Mouse (Mus musculus): ENCODE data around the gene Ndufs2. TPM values are rescaled to one million over a fixed set of nuclear protein-coding genes. Genes with fewer than 3 reads are reported as not detected.

The Ndufs2 gene
- total and polyA plus RNA-seq, 2 experiments: 174 to 272 TPM

DNA sequence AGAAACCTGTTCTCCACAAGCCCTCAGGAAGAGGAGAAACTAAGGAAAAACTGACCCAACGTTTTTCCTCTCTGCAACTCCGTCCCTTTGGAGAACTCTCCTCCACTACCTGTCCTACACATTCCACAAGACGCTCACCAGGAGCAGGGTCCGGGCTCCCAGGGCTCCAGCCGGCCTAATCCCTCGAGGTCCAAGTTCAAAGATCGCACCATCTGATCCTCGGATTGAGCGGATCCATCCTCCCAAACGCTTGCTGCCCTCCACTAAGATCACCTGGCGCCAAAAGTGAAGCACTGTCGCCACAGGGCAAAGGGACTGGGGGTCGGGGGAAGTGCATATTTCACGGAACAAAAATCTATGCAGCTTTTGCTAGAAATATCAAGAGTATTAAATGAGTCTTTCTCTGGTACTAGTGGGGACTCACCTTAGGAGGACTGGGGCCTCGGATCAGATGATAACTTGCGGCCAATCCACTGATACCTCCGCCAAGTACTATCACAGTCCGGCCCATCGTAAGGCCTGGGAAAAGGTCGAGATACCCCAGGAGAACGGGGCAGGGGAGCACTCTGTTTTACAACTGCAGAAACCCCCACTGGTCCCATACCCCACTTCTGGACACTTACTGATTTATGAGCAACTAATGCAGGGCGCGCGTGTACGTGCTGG is 29.2 kb upstream of the Ndufs2 start:
- DNase-seq (ENCODE audit: extremely low read depth, low read depth, low spot score): no peak
- peaks cover 12% of the 10 kb centered on the region; the same call in 1 of the 2 replicates for H3K36me3 ChIP-seq (ENCODE audit: control insufficient read depth, insufficient read depth, low read length)
- no peak for TF ChIP-seq POLR2A (IDR thresholded peaks at IDR 0.05; ENCODE audit: extremely low read depth, insufficient read depth, low read length)
- TF ChIP-seq CTCF (IDR thresholded peaks at IDR 0.05; ENCODE audit: low read depth, low read length): no peak
- H3K4me1 ChIP-seq (ENCODE audit: control insufficient read depth, insufficient read depth, low read length): peaks cover 5% of the 10 kb centered on the region; the same call in 1 of the 2 replicates
- peak overlapping the region; percentile 67 for H3K9ac ChIP-seq (ENCODE audit: low read depth, low read length)
- under 1% methylated on average over 25 of the region's 25 CpGs for WGBS
- peak overlapping the region; percentile 20 for H3K27ac ChIP-seq (replicated peaks; ENCODE audit: insufficient read depth, low read depth, low read length)
- no peaks in the 10 kb centered on the region; the same call in 1 of the 2 replicates for H3K79me2 ChIP-seq (ENCODE audit: control insufficient read depth, insufficient read depth, low read length)
- no peaks in the 10 kb centered on the region for H3K27me3 ChIP-seq (ENCODE audit: control insufficient read depth, insufficient read depth, low read length)
- peak overlapping the region; percentile 59 for H3K4me3 ChIP-seq (ENCODE audit: insufficient read depth, low read depth, low read length)

DNA sequence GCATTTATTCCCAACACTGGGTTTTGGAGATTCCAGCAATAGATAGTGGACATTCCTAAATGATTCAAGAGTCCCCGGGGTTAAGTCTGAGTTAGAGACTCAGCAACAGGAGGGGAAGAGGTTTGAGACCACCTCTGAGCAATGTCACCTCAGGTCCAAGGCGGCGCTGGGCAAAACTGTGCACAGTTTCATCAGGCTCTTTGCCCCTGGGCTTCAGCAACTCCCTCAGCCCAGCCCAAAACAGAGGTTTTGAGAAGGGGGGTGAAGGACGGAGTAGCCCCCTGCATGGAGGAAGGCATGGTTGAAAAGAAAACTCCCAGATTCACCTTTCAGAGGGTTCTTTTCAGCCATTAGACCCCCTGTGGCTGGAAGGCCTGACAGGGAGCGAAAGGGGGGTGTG is 28.5 kb upstream of the Ndufs2 start:
- no peak overlapping the region for H3K27ac ChIP-seq (replicated peaks; ENCODE audit: insufficient read depth, low read depth, low read length)
- peaks cover 17% of the 10 kb centered on the region; the same call in 1 of the 2 replicates for H3K36me3 ChIP-seq (ENCODE audit: control insufficient read depth, insufficient read depth, low read length)
- TF ChIP-seq POLR2A (IDR thresholded peaks at IDR 0.05; ENCODE audit: extremely low read depth, insufficient read depth, low read length): no peak
- TF ChIP-seq CTCF (IDR thresholded peaks at IDR 0.05; ENCODE audit: low read depth, low read length): no peak
- DNase-seq (ENCODE audit: extremely low read depth, low read depth, low spot score): no peak
- H3K4me1 ChIP-seq (ENCODE audit: control insufficient read depth, insufficient read depth, low read length): peaks cover 5% of the 10 kb centered on the region; the same call in 1 of the 2 replicates
- no peak overlapping the region for H3K4me3 ChIP-seq (ENCODE audit: insufficient read depth, low read depth, low read length)
- no peaks in the 10 kb centered on the region for H3K27me3 ChIP-seq (ENCODE audit: control insufficient read depth, insufficient read depth, low read length)
- H3K9ac ChIP-seq (ENCODE audit: low read depth, low read length): peak overlapping the region; percentile 67; the same call in 1 of the 2 replicates
- WGBS: 92% methylated on average over 5 of the region's 5 CpGs
- H3K79me2 ChIP-seq (ENCODE audit: control insufficient read depth, insufficient read depth, low read length): no peaks in the 10 kb centered on the region; the same call in 1 of the 2 replicates

- Histone ChIP-seq H3K27ac (replicated peaks; ENCODE audit: insufficient read depth, low read depth, low read length) (no peak overlapping the region), H3K27me3 (ENCODE audit: control insufficient read depth, insufficient read depth, low read length) (no peaks in the 10 kb centered on the region), H3K79me2 (ENCODE audit: control insufficient read depth, insufficient read depth, low read length) (no peaks in the 10 kb centered on the region; the same call in 1 of the 2 replicates), H3K9ac (ENCODE audit: low read depth, low read length) (no peak overlapping the region), H3K4me1 (ENCODE audit: control insufficient read depth, insufficient read depth, low read length) (peaks cover 5% of the 10 kb centered on the region; the same call in 1 of the 2 replicates), H3K4me3 (ENCODE audit: insufficient read depth, low read depth, low read length) (no peak overlapping the region), H3K36me3 (ENCODE audit: control insufficient read depth, insufficient read depth, low read length) (peaks cover 17% of the 10 kb centered on the region; the same call in 1 of the 2 replicates)
- DNase-seq (ENCODE audit: extremely low read depth, low read depth, low spot score): no peak
- TF ChIP-seq POLR2A (IDR thresholded peaks at IDR 0.05; ENCODE audit: extremely low read depth, insufficient read depth, low read length): no peak
- no peak for TF ChIP-seq CTCF (IDR thresholded peaks at IDR 0.05; ENCODE audit: low read depth, low read length)
- 89% methylated on average over 14 of the region's 14 CpGs for WGBS
Observed at GRCm38 (mm10) chr1:171279012-171279705, 28.0 kb upstream of the Ndufs2 start.

DNA sequence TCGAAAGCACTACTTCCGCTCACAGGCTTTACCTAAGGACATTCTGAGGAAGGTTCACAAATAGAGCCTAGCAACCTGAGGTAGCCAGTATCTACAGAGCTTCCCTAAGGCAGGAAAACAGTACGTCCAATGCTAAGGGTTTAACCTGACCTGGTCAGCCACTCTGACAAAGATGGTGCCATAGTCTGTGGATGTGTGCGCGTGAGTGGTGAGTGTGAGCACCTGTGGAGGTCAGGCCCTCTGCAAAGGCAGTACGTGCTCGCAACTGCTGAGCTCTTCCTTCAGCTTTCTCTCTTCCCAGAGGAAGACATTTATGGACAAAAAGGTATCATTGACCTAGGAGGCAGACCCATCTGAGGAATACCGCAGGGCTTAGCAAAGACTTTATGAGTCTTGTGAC is 27.2 kb upstream of the Ndufs2 start:
- Histone ChIP-seq H3K36me3 (ENCODE audit: control insufficient read depth, insufficient read depth, low read length) (peaks cover 20% of the 10 kb centered on the region; the same call in 1 of the 2 replicates), H3K79me2 (ENCODE audit: control insufficient read depth, insufficient read depth, low read length) (no peaks in the 10 kb centered on the region; the same call in 1 of the 2 replicates), H3K4me1 (ENCODE audit: control insufficient read depth, insufficient read depth, low read length) (peaks cover 5% of the 10 kb centered on the region; the same call in 1 of the 2 replicates), H3K4me3 (ENCODE audit: insufficient read depth, low read depth, low read length) (no peak overlapping the region), H3K9ac (ENCODE audit: low read depth, low read length) (no peak overlapping the region), H3K27ac (replicated peaks; ENCODE audit: insufficient read depth, low read depth, low read length) (no peak overlapping the region), H3K27me3 (ENCODE audit: control insufficient read depth, insufficient read depth, low read length) (no peaks in the 10 kb centered on the region)
- no peak for DNase-seq (ENCODE audit: extremely low read depth, low read depth, low spot score)
- no peak for TF ChIP-seq POLR2A (IDR thresholded peaks at IDR 0.05; ENCODE audit: extremely low read depth, insufficient read depth, low read length)
- no peak for TF ChIP-seq CTCF (IDR thresholded peaks at IDR 0.05; ENCODE audit: low read depth, low read length)
- WGBS: 94% methylated on average over 8 of the region's 8 CpGs

DNA sequence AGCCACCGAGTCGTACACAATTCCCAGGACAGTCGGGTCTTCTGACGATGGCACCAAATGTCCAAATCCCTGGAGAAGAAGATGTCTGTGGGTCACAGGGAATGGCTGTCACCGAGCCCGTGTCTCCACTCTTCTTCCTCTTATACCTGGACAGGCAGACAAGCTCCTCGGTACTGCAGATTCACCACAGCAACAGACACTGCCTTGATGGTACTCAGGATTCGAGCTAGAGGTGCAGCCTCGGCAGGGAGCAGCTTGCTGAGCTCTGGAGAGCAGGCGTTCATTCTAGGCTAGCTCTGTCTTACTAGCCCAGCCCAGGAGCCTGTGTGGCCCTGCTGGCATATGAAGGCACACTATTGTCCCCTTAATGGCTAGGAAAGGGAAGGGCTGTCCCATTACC is 26.5 kb upstream of the Ndufs2 start:
- 89% methylated on average over 10 of the region's 10 CpGs for WGBS
- H3K36me3 ChIP-seq (ENCODE audit: control insufficient read depth, insufficient read depth, low read length): peaks cover 22% of the 10 kb centered on the region; the same call in 1 of the 2 replicates
- H3K4me1 ChIP-seq (ENCODE audit: control insufficient read depth, insufficient read depth, low read length): peaks cover 5% of the 10 kb centered on the region; the same call in 1 of the 2 replicates
- H3K27ac ChIP-seq (replicated peaks; ENCODE audit: insufficient read depth, low read depth, low read length): no peak overlapping the region
- DNase-seq (ENCODE audit: extremely low read depth, low read depth, low spot score): no peak
- H3K79me2 ChIP-seq (ENCODE audit: control insufficient read depth, insufficient read depth, low read length): no peaks in the 10 kb centered on the region; the same call in 1 of the 2 replicates
- TF ChIP-seq POLR2A (IDR thresholded peaks at IDR 0.05; ENCODE audit: extremely low read depth, insufficient read depth, low read length) (no peak), CTCF (IDR thresholded peaks at IDR 0.05; ENCODE audit: low read depth, low read length) (no peak)
- H3K27me3 ChIP-seq (ENCODE audit: control insufficient read depth, insufficient read depth, low read length): no peaks in the 10 kb centered on the region
- no peak overlapping the region for H3K4me3 ChIP-seq (ENCODE audit: insufficient read depth, low read depth, low read length)
- no peak overlapping the region for H3K9ac ChIP-seq (ENCODE audit: low read depth, low read length)

Data from liver, adult 2 months (tissue).